8 mouse cellular contexts compared by ENCODE assay signal in genomic region chr15:85669652-85670175, GRCm38 (mm10).
DNase-seq lines count a peak whose midpoint lies in the region; ATAC-seq and TF ChIP-seq lines count a peak whose summit lies in the region.

No protein-coding gene starts in this region.

- no peak for TF ChIP-seq CTCF in thymus, adult 2 months (IDR thresholded peaks at IDR 0.05; ENCODE audit: borderline replicate concordance, control insufficient read depth, extremely low read depth, insufficient read depth, low read length, poor library complexity)
- TF ChIP-seq CTCF in hindbrain, postnatal 0 days (IDR thresholded peaks at IDR 0.05; ENCODE audit: low read depth) = no peak

- H3K4me1 ChIP-seq in thymus, adult 2 months (replicated peaks; ENCODE audit: control insufficient read depth, insufficient read depth, low read length) = peaks cover 34% of the 10 kb centered on the region
- H3K4me1 ChIP-seq in hindbrain, postnatal 0 days (ENCODE audit: insufficient read depth, low read length) = peaks cover 20% of the 10 kb centered on the region; the same call in 1 of the 2 replicates
- H3K4me1 ChIP-seq in midbrain, embryonic 12.5 days = peaks cover 13% of the 10 kb centered on the region

- no peak for DNase-seq in thymus, adult 2 months
- DNase-seq in thymus, postnatal 4 days = no peak
- DNase-seq in gastrocnemius, postnatal 14 days = peak; percentile 82
- DNase-seq in hindbrain, postnatal 0 days (ENCODE audit: low spot score) = peak; percentile 91
- peak; percentile 97 for DNase-seq in left cerebral cortex, postnatal 4 days
- DNase-seq in testis, postnatal 14 days (ENCODE audit: low spot score) = peak; percentile 87

- no peaks in the 10 kb centered on the region for H3K27me3 ChIP-seq in thymus, adult 2 months (ENCODE audit: control insufficient read depth, insufficient read depth, low read length)
- H3K27me3 ChIP-seq in hindbrain, postnatal 0 days (ENCODE audit: insufficient read depth, low read length) = no peaks in the 10 kb centered on the region
- H3K27me3 ChIP-seq in midbrain, embryonic 12.5 days = peaks cover 84% of the 10 kb centered on the region

- H3K27ac ChIP-seq in thymus, adult 2 months (ENCODE audit: control insufficient read depth, insufficient read depth, low read length) = peak overlapping the region; percentile 1; the same call in 1 of the 2 replicates
- peak overlapping the region; percentile 100 for H3K27ac ChIP-seq in hindbrain, postnatal 0 days
- peak overlapping the region; percentile 89 for H3K27ac ChIP-seq in midbrain, embryonic 12.5 days (replicated peaks)

- no peaks in the 10 kb centered on the region for H3K36me3 ChIP-seq in thymus, adult 2 months (ENCODE audit: control insufficient read depth, insufficient read depth, low read length)
- no peaks in the 10 kb centered on the region for H3K36me3 ChIP-seq in hindbrain, postnatal 0 days (ENCODE audit: insufficient read depth, low read length)
- no peaks in the 10 kb centered on the region for H3K36me3 ChIP-seq in midbrain, embryonic 12.5 days

- H3K9ac ChIP-seq in hindbrain, postnatal 0 days (replicated peaks; ENCODE audit: low read length) = peak overlapping the region; percentile 96
- H3K9ac ChIP-seq in midbrain, embryonic 12.5 days (replicated peaks) = peak overlapping the region; percentile 84

- H3K9me3 ChIP-seq in hindbrain, postnatal 0 days (ENCODE audit: low read length) = no peaks in the 10 kb centered on the region
- no peaks in the 10 kb centered on the region for H3K9me3 ChIP-seq in midbrain, embryonic 12.5 days

- WGBS in thymus, adult 2 months = 28% methylated on average over 15 of the region's 15 CpGs
- 7% methylated on average over 15 of the region's 15 CpGs for WGBS in hindbrain, postnatal 0 days
- 28% methylated on average over 15 of the region's 15 CpGs for WGBS in midbrain, embryonic 12.5 days

- intact Hi-C loops in gastrocnemius, postnatal 14 days (cut with DNase I; ENCODE audit: low total_unique reads) = no loop called here
- intact Hi-C loops in left cerebral cortex, postnatal 4 days (cut with DNase I) = no loop called here

- no peak for TF ChIP-seq POLR2A in thymus, adult 2 months (IDR thresholded peaks at IDR 0.05; ENCODE audit: control insufficient read depth, extremely low read depth, insufficient read depth, low read length, poor library complexity)

- ATAC-seq in common myeloid progenitor, adult 5-6 weeks (replicated peaks; ENCODE audit: low read depth, poor library complexity, severe bottlenecking) = peak; percentile 48
- ATAC-seq in hindbrain, postnatal 0 days = peak; percentile 72
- 0 out of 2 replicates have a peak, but pooled peaks have one; percentile 16 for ATAC-seq in midbrain, embryonic 12.5 days (ENCODE audit: low FRiP score, low read depth)

- peak overlapping the region; percentile 96 for H3K4me3 ChIP-seq in thymus, adult 2 months (ENCODE audit: control insufficient read depth, insufficient read depth, low read length)
- peak overlapping the region; percentile 94 for H3K4me3 ChIP-seq in hindbrain, postnatal 0 days (ENCODE audit: low read length)
- H3K4me3 ChIP-seq in midbrain, embryonic 12.5 days = peak overlapping the region; percentile 69

- H3K4me2 ChIP-seq in hindbrain, postnatal 0 days (ENCODE audit: low read depth, low read length) = peak overlapping the region; percentile 74
- H3K4me2 ChIP-seq in midbrain, embryonic 12.5 days (replicated peaks) = peak overlapping the region; percentile 81

Comparison
In these comparisons a context has a peak if more than half of its experiments do, and no peak if none do; other contexts are left out.
1. DNase-seq: peak in gastrocnemius, postnatal 14 days (single experiment), hindbrain, postnatal 0 days (single experiment), left cerebral cortex, postnatal 4 days (single experiment) and testis, postnatal 14 days (single experiment); none in thymus, adult 2 months (single experiment) and thymus, postnatal 4 days (single experiment).
2. H3K27ac ChIP-seq: peak in every context shown above with its lines; median percentile 100 in hindbrain, postnatal 0 days; 89 in midbrain, embryonic 12.5 days; 1 in thymus, adult 2 months.
3. ATAC-seq: peak in every context shown above with its lines; median percentile 72 in hindbrain, postnatal 0 days; 48 in common myeloid progenitor, adult 5-6 weeks; 16 in midbrain, embryonic 12.5 days.
4. Peak in every context shown above with its lines, with median percentiles within 50 percentile points of each other: H3K4me3 ChIP-seq.